In the genomic region with DNA sequence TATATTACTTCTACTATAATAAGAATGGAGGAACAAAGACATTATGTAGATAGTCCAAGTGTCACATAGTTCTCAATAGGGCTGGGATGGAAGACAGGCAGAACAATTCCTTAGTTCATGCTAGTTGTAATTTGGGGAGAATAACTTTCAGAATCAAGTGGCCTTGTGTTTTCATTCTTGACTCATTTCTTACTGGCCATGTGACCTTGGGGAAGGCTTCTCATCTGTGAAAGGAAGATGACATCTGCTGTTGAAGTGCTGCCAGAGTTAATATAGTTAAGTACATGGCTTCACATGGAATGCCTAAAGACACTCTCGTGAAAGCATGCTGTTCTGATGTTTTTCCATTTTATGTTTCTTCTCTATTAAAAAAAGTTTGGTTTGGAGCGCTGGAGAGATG, we compare ENCODE assay signal across 18 mouse cellular contexts.
A peak's percentile ranks its signal among the peaks of the same experiment; 100 is the strongest.
DNase-seq lines count a peak whose midpoint lies in the region; ATAC-seq and TF ChIP-seq lines count a peak whose summit lies in the region.
"Had no signal": no experiment of that assay in that cellular context is flagged by ENCODE, and none has a peak within 500 bp of the region (broad histone marks: within the 10 kb centered on the region; RNA-seq: fewer than 3 reads in every experiment).

No protein-coding gene starts in this region.

- no peaks in the 10 kb centered on the region for H3K4me1 ChIP-seq in kidney, postnatal 0 days (replicated peaks; ENCODE audit: insufficient read depth, low read length)
- H3K4me1 ChIP-seq in kidney, embryonic 14.5 days (ENCODE audit: control insufficient read depth, insufficient read depth, low read length) = no peaks in the 10 kb centered on the region
- H3K4me1 ChIP-seq in CH12.LX (ENCODE audit: control insufficient read depth in 1 of 2, insufficient read depth in 2 of 2) = peaks cover 0 to 5% of the 10 kb centered on the region in 2 experiments; a peak in 2 of 4 replicates
- H3K4me1 ChIP-seq: embryonic facial prominence, embryonic 10.5 days; embryonic facial prominence, embryonic 12.5 days; forebrain, embryonic 13.5 days; forebrain, embryonic 15.5 days had no signal

- no peak for TF ChIP-seq EP300 in CH12.LX (IDR thresholded peaks at IDR 0.05; ENCODE audit: low read length)

- POLR2A ChIA-PET in Patski (lab: Charles Lee) = no interaction called here

- TF ChIP-seq POLR2A in CH12.LX (IDR thresholded peaks at IDR 0.05; ENCODE audit: low read depth, low read length) = no peak

- in situ Hi-C loops in CH12.LX (cut with MboI; ENCODE audit: low pct_ligation_motif_present, low pct_unique_long_range_greater_than_20kb, low sequenced_read_pairs) (loop anchor here (25.0 kb wide), 2 partner anchors 344 to 569 kb away; no protein-coding TSS in a partner anchor), Patski (cut with MboI; ENCODE audit: low pct_unique_long_range_greater_than_20kb) (loop anchor here (5.0 kb wide), 1 partner anchor 554 kb away; no protein-coding TSS in a partner anchor)

- peak; percentile 25 for DNase-seq in adrenal gland, adult 2 months
- DNase-seq in adrenal gland, postnatal 4 days (ENCODE audit: low spot score in 2 of 2) = no peak
- DNase-seq in kidney, postnatal 0 days (ENCODE audit: low spot score) = no peak
- peak; percentile 3 for DNase-seq in CH12.LX (ENCODE audit: extremely low read depth)
- DNase-seq in Patski (ENCODE audit: low read depth, low spot score) = peak; percentile 33
- DNase-seq in ovary, postnatal 10 days (ENCODE audit: low spot score) = no peak
- DNase-seq: cerebellum, adult 11 months; cerebellum, adult 18-20 months; cerebellum, adult 8-10 months; cerebellum, adult 9-11 months; cerebellum, postnatal 25 days; forebrain, postnatal 0 days had no signal

- dilution Hi-C loops in CH12.LX (cut with MboI; ENCODE audit: extremely low pct_ligation_motif_present, extremely low pct_unique_long_range_greater_than_20kb, low sequenced_read_pairs) = no loop called here

- ATAC-seq in kidney, postnatal 0 days (replicated peaks; ENCODE audit: low FRiP score, low read depth) = no peak
- no peak for ATAC-seq in kidney, embryonic 14.5 days (ENCODE audit: low FRiP score, low TSS enrichment)
- peak; percentile 12 for ATAC-seq in Patski
- ATAC-seq: forebrain, embryonic 13.5 days; forebrain, embryonic 15.5 days; forebrain, postnatal 0 days had no signal

- TF ChIP-seq RAD21 in CH12.LX (IDR thresholded peaks at IDR 0.05; ENCODE audit: low read depth, low read length) = peak; percentile 48

- no peak overlapping the region for H3K27ac ChIP-seq in kidney, postnatal 0 days
- no peak overlapping the region for H3K27ac ChIP-seq in kidney, embryonic 14.5 days (ENCODE audit: low read depth, low read length)
- no peak overlapping the region for H3K27ac ChIP-seq in CH12.LX (ENCODE audit: insufficient read depth, low read depth)
- H3K27ac ChIP-seq: embryonic facial prominence, embryonic 10.5 days; embryonic facial prominence, embryonic 12.5 days; forebrain, embryonic 13.5 days; forebrain, embryonic 15.5 days had no signal

- no peak overlapping the region for H3K4me2 ChIP-seq in kidney, postnatal 0 days (ENCODE audit: low read length)
- no peak overlapping the region for H3K4me2 ChIP-seq in kidney, embryonic 14.5 days (replicated peaks; ENCODE audit: low read depth, low read length)
- H3K4me2 ChIP-seq in CH12.LX (ENCODE audit: insufficient read depth, low read depth, poor library complexity, severe bottlenecking) = no peak overlapping the region
- H3K4me2 ChIP-seq: embryonic facial prominence, embryonic 12.5 days; forebrain, embryonic 13.5 days; forebrain, embryonic 15.5 days had no signal

- 79% methylated on average over 2 of the region's 2 CpGs for WGBS in kidney, postnatal 0 days
- 85% methylated on average over 2 of the region's 2 CpGs for whole genome bisulfite sequencing in kidney, embryonic 14.5 days

- H3K9me3 ChIP-seq in kidney, postnatal 0 days (replicated peaks; ENCODE audit: low read length) = no peaks in the 10 kb centered on the region
- H3K9me3 ChIP-seq in kidney, embryonic 14.5 days (ENCODE audit: control insufficient read depth, low read length) = no peaks in the 10 kb centered on the region
- no peaks in the 10 kb centered on the region for H3K9me3 ChIP-seq in CH12.LX (replicated peaks; ENCODE audit: low read length)
- H3K9me3 ChIP-seq: embryonic facial prominence, embryonic 10.5 days; embryonic facial prominence, embryonic 12.5 days; forebrain, embryonic 13.5 days; forebrain, embryonic 15.5 days had no signal

- no peaks in the 10 kb centered on the region for H3K27me3 ChIP-seq in kidney, postnatal 0 days (ENCODE audit: insufficient read depth, low read length)
- H3K27me3 ChIP-seq in kidney, embryonic 14.5 days (ENCODE audit: control insufficient read depth, insufficient read depth, low read length) = no peaks in the 10 kb centered on the region
- H3K27me3 ChIP-seq in CH12.LX (replicated peaks) (no peaks in the 10 kb centered on the region), Patski (peaks cover 2% of the 10 kb centered on the region)
- H3K27me3 ChIP-seq: embryonic facial prominence, embryonic 12.5 days; forebrain, embryonic 13.5 days; forebrain, embryonic 15.5 days had no signal

- no peak overlapping the region for H3K4me3 ChIP-seq in kidney, postnatal 0 days (replicated peaks; ENCODE audit: low read depth, low read length)
- H3K4me3 ChIP-seq in kidney, embryonic 14.5 days (ENCODE audit: low read length) = no peak overlapping the region
- no peak overlapping the region for H3K4me3 ChIP-seq in CH12.LX (replicated peaks in 1 of 3; ENCODE audit: low read depth in 2 of 3, low read length in 2 of 3, poor library complexity in 1 of 3)
- H3K4me3 ChIP-seq: embryonic facial prominence, embryonic 10.5 days; embryonic facial prominence, embryonic 12.5 days; forebrain, embryonic 13.5 days; forebrain, embryonic 15.5 days had no signal

- no peak overlapping the region for H3K9ac ChIP-seq in kidney, postnatal 0 days (ENCODE audit: low read depth, low read length)
- no peak overlapping the region for H3K9ac ChIP-seq in kidney, embryonic 14.5 days (ENCODE audit: low read depth, low read length)
- no peak overlapping the region for H3K9ac ChIP-seq in CH12.LX (ENCODE audit: insufficient read depth, low read depth)
- H3K9ac ChIP-seq: embryonic facial prominence, embryonic 12.5 days; forebrain, embryonic 13.5 days; forebrain, embryonic 15.5 days; forebrain, postnatal 0 days had no signal

- CTCF ChIA-PET in Patski (lab: Charles Lee) = no interaction called here

- TF ChIP-seq CTCF in kidney, postnatal 0 days (IDR thresholded peaks at IDR 0.05; ENCODE audit: low read depth) = 0 out of 2 replicates have a peak, but pooled peaks have one; percentile 12
- TF ChIP-seq CTCF in CH12.LX (conservative IDR thresholded peaks at IDR 0.05 in 1 of 2, IDR thresholded peaks at IDR 0.05 in 1 of 2; ENCODE audit: low read depth in 2 of 2, low read length in 2 of 2) (peak in 1 of 2 experiments; percentile 41; a peak in 2 of 4 replicates), Patski (IDR thresholded peaks at IDR 0.05) (peak; percentile 28)

- no peaks in the 10 kb centered on the region for H3K36me3 ChIP-seq in kidney, postnatal 0 days (ENCODE audit: insufficient read depth, low read length)
- no peaks in the 10 kb centered on the region for H3K36me3 ChIP-seq in kidney, embryonic 14.5 days (ENCODE audit: control insufficient read depth, insufficient read depth, low read length)
- no peaks in the 10 kb centered on the region for H3K36me3 ChIP-seq in CH12.LX (replicated peaks in 1 of 2; ENCODE audit: control insufficient read depth in 1 of 2, insufficient read depth in 1 of 2, low read length in 1 of 2)
- H3K36me3 ChIP-seq: embryonic facial prominence, embryonic 10.5 days; embryonic facial prominence, embryonic 12.5 days; forebrain, embryonic 15.5 days; G1E had no signal

- H3K79me2 ChIP-seq in CH12.LX (replicated peaks; ENCODE audit: control insufficient read depth, extremely low read depth, insufficient read depth, poor library complexity, severe bottlenecking) = no peaks in the 10 kb centered on the region

TF ChIP-seq in CH12.LX, 34 proteins besides CTCF, POLR2A, EP300 and RAD21:
- TF ChIP-seq JUN (IDR thresholded peaks at IDR 0.05; ENCODE audit: insufficient read depth, low read depth, low read length) (no peak), NRF1 (IDR thresholded peaks at IDR 0.05; ENCODE audit: low read depth, low read length) (no peak), USF1 (IDR thresholded peaks at IDR 0.05; ENCODE audit: low read depth, low read length) (peak; percentile 60), HCFC1 (IDR thresholded peaks at IDR 0.05; ENCODE audit: low read depth, low read length) (no peak), MAX (IDR thresholded peaks at IDR 0.05; ENCODE audit: low read length) (peak; percentile 57; the same call in 1 of the 2 replicates), BHLHE40 (IDR thresholded peaks at IDR 0.05; ENCODE audit: low read depth, low read length) (no peak), ZKSCAN1 (IDR thresholded peaks at IDR 0.05; ENCODE audit: borderline replicate concordance, low read depth, low read length) (no peak), SMC3 (IDR thresholded peaks at IDR 0.05; ENCODE audit: low read depth, low read length) (peak; percentile 8; the same call in 1 of the 2 replicates), GABPA (IDR thresholded peaks at IDR 0.05; ENCODE audit: insufficient replicate concordance, low read depth, low read length) (no peak), USF2 (conservative IDR thresholded peaks at IDR 0.05; ENCODE audit: low read depth, low read length) (0 out of 2 replicates have a peak, but pooled peaks have one; percentile 38)
TF ChIP-seq in CH12.LX: peak in this region for 4.

Comparison
In these comparisons a context has a peak if more than half of its experiments do, and no peak if none do; other contexts are left out.
1. DNase-seq: peak in adrenal gland, adult 2 months (single experiment), CH12.LX (single experiment) and Patski (single experiment); none in adrenal gland, postnatal 4 days (0 of 2), kidney, postnatal 0 days (single experiment) and ovary, postnatal 10 days (single experiment).